Mouse (Mus musculus): ENCODE results near the gene Samd5. TPM values are rescaled to one million over a fixed set of nuclear protein-coding genes. Genes with fewer than 3 reads are reported as not detected.

Samd5 gene
- polyA plus RNA-seq, 1 experiment from 2014 or later = 6.2 TPM

GRCm38 (mm10) chr10:9646391-9646790 lies 28.6 kb downstream of the Samd5 start:
- H3K4me1 ChIP-seq (ENCODE audit: insufficient read depth, low read depth, low read length) = peaks cover 9% of the 10 kb centered on the region
- no peaks in the 10 kb centered on the region for H3K27me3 ChIP-seq (replicated peaks; ENCODE audit: insufficient read depth, low read length)
- no peak overlapping the region for H3K27ac ChIP-seq (ENCODE audit: low read length)
- no peak overlapping the region for H3K4me2 ChIP-seq (replicated peaks; ENCODE audit: low read depth, low read length)
- H3K4me3 ChIP-seq (ENCODE audit: low read depth, low read length) = no peak overlapping the region
- H3K36me3 ChIP-seq (ENCODE audit: insufficient read depth, low read length) = no peaks in the 10 kb centered on the region
- no peak for TF ChIP-seq CTCF (IDR thresholded peaks at IDR 0.05)
- TF ChIP-seq EP300 (IDR thresholded peaks at IDR 0.05) = no peak
- ATAC-seq (no peak), DNase-seq (ENCODE audit: low spot score) (no peak)
- no peaks in the 10 kb centered on the region for H3K9me3 ChIP-seq (ENCODE audit: low read length)
- H3K9ac ChIP-seq (replicated peaks; ENCODE audit: low read depth) = no peak overlapping the region
- WGBS = 66% methylated on average over 3 of the region's 3 CpGs

- DNase-seq (ENCODE audit: low spot score) = no peak
These were observed 31.5 kb downstream of the Samd5 start for GRCm38 (mm10) chr10:9643531-9643930.

GRCm38 (mm10) chr10:9642077-9642476 lies 32.9 kb downstream of the Samd5 start:
- no peaks in the 10 kb centered on the region for H3K36me3 ChIP-seq (ENCODE audit: insufficient read depth, low read length)

More at GRCm38 (mm10) chr10:9643531-9643930, 31.5 kb downstream of the Samd5 start:
- no peaks in the 10 kb centered on the region for H3K27me3 ChIP-seq (replicated peaks; ENCODE audit: insufficient read depth, low read length)
- no peak overlapping the region for H3K27ac ChIP-seq (ENCODE audit: low read length)
- no peak overlapping the region for H3K4me2 ChIP-seq (replicated peaks; ENCODE audit: low read depth, low read length)
- WGBS = 82% methylated on average over 6 of the region's 6 CpGs
- H3K4me1 ChIP-seq (ENCODE audit: insufficient read depth, low read depth, low read length) = peaks cover 5% of the 10 kb centered on the region
- no peaks in the 10 kb centered on the region for H3K36me3 ChIP-seq (ENCODE audit: insufficient read depth, low read length)
- no peak overlapping the region for H3K4me3 ChIP-seq (ENCODE audit: low read depth, low read length)
- no peaks in the 10 kb centered on the region for H3K9me3 ChIP-seq (ENCODE audit: low read length)
- no peak for ATAC-seq
- no peak for TF ChIP-seq EP300 (IDR thresholded peaks at IDR 0.05)
- no peak for TF ChIP-seq CTCF (IDR thresholded peaks at IDR 0.05)
- no peak overlapping the region for H3K9ac ChIP-seq (replicated peaks; ENCODE audit: low read depth)

GRCm38 (mm10) chr10:9640678-9641077 lies 34.3 kb downstream of the Samd5 start:
- Histone ChIP-seq H3K27me3 (replicated peaks; ENCODE audit: insufficient read depth, low read length) (no peaks in the 10 kb centered on the region), H3K4me1 (ENCODE audit: insufficient read depth, low read depth, low read length) (no peaks in the 10 kb centered on the region), H3K9ac (replicated peaks; ENCODE audit: low read depth) (no peak overlapping the region), H3K4me3 (ENCODE audit: low read depth, low read length) (no peak overlapping the region), H3K4me2 (replicated peaks; ENCODE audit: low read depth, low read length) (no peak overlapping the region), H3K36me3 (ENCODE audit: insufficient read depth, low read length) (no peaks in the 10 kb centered on the region), H3K27ac (ENCODE audit: low read length) (no peak overlapping the region), H3K9me3 (ENCODE audit: low read length) (no peaks in the 10 kb centered on the region)
- DNase-seq (ENCODE audit: low spot score) (peak; percentile 26), ATAC-seq (peak; percentile 37)
- TF ChIP-seq EP300 (IDR thresholded peaks at IDR 0.05) = no peak
- TF ChIP-seq CTCF (IDR thresholded peaks at IDR 0.05) = no peak
- 37% methylated on average over 2 of the region's 2 CpGs for WGBS

More at GRCm38 (mm10) chr10:9642077-9642476, 32.9 kb downstream of the Samd5 start:
- Histone ChIP-seq H3K9me3 (ENCODE audit: low read length) (no peaks in the 10 kb centered on the region), H3K4me3 (ENCODE audit: low read depth, low read length) (no peak overlapping the region), H3K4me1 (ENCODE audit: insufficient read depth, low read depth, low read length) (no peaks in the 10 kb centered on the region), H3K9ac (replicated peaks; ENCODE audit: low read depth) (no peak overlapping the region), H3K4me2 (replicated peaks; ENCODE audit: low read depth, low read length) (no peak overlapping the region), H3K27me3 (replicated peaks; ENCODE audit: insufficient read depth, low read length) (no peaks in the 10 kb centered on the region), H3K27ac (ENCODE audit: low read length) (no peak overlapping the region)
- whole genome bisulfite sequencing = 70% methylated on average over 4 of the region's 4 CpGs
- ATAC-seq (no peak), DNase-seq (ENCODE audit: low spot score) (no peak)
- TF ChIP-seq EP300 (IDR thresholded peaks at IDR 0.05) (no peak), CTCF (IDR thresholded peaks at IDR 0.05) (no peak)

- H3K4me2 ChIP-seq (replicated peaks; ENCODE audit: low read depth, low read length) = no peak overlapping the region
- H3K36me3 ChIP-seq (ENCODE audit: insufficient read depth, low read length) = no peaks in the 10 kb centered on the region
- H3K27me3 ChIP-seq (replicated peaks; ENCODE audit: insufficient read depth, low read length) = no peaks in the 10 kb centered on the region
- no peak overlapping the region for H3K27ac ChIP-seq (ENCODE audit: low read length)
- H3K4me1 ChIP-seq (ENCODE audit: insufficient read depth, low read depth, low read length) = no peaks in the 10 kb centered on the region
- no peak for DNase-seq (ENCODE audit: low spot score)
- TF ChIP-seq EP300 (IDR thresholded peaks at IDR 0.05) = no peak
- no peaks in the 10 kb centered on the region for H3K9me3 ChIP-seq (ENCODE audit: low read length)
- ATAC-seq = no peak
- WGBS = 78% methylated on average over 2 of the region's 2 CpGs
- H3K9ac ChIP-seq (replicated peaks; ENCODE audit: low read depth) = no peak overlapping the region
- no peak overlapping the region for H3K4me3 ChIP-seq (ENCODE audit: low read depth, low read length)
These were observed 35.0 kb downstream of the Samd5 start for GRCm38 (mm10) chr10:9640056-9640455.

- ATAC-seq (no peak), DNase-seq (ENCODE audit: low spot score) (no peak)
- H3K27ac ChIP-seq (ENCODE audit: low read length) = no peak overlapping the region
- H3K4me2 ChIP-seq (replicated peaks; ENCODE audit: low read depth, low read length) = no peak overlapping the region
- H3K9ac ChIP-seq (replicated peaks; ENCODE audit: low read depth) = no peak overlapping the region
- H3K4me3 ChIP-seq (ENCODE audit: low read depth, low read length) = no peak overlapping the region
- no peaks in the 10 kb centered on the region for H3K36me3 ChIP-seq (ENCODE audit: insufficient read depth, low read length)
- WGBS = 66% methylated on average over 1 of the region's 1 CpGs
- no peaks in the 10 kb centered on the region for H3K9me3 ChIP-seq (ENCODE audit: low read length)
- H3K27me3 ChIP-seq (replicated peaks; ENCODE audit: insufficient read depth, low read length) = no peaks in the 10 kb centered on the region
- H3K4me1 ChIP-seq (ENCODE audit: insufficient read depth, low read depth, low read length) = no peaks in the 10 kb centered on the region
- TF ChIP-seq EP300 (IDR thresholded peaks at IDR 0.05) (no peak), CTCF (IDR thresholded peaks at IDR 0.05) (no peak)
These were observed 49.7 kb downstream of the Samd5 start for GRCm38 (mm10) chr10:9625356-9625755.

Measured in lung, postnatal 0 days (tissue).